Mouse (Mus musculus) liver, adult 2 months (tissue): ENCODE results near the gene Ece1.

Experiments used
- CTCF ChIP-seq: fragments of 200-500 bp; IDR thresholded peaks from 2 replicates; pipeline ENCODE4 v1.5.1; 2011; ENCODE audit warnings: low read depth, low read length, control low read depth
- POLR2A ChIP-seq: fragments of 200-500 bp; IDR thresholded peaks from 2 replicates; pipeline ENCODE4 v1.6.1; 2011; ENCODE audit warnings: low read length, control low read depth; ENCODE audit not compliant: insufficient read depth; ENCODE audit errors: extremely low read depth

DNA sequence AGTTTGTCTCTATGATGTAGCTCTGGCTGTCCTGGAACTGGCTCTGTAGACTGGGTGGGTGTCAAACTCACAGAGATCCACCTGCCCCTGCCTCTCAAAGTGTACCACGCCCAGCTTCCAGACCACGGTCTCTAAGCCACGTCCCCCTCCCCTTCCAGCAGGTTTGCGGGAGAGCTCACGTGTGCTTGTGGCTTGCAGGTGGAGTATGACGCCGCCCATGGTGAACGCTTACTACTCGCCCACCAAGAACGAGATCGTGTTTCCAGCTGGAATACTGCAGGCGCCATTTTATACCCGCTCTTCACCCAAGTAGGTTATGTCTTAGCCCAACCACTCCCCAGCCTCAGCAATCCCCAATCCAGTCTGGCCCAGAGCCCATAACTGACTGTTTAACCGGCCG lies 94.2 kb downstream of the Ece1 start:
- TF ChIP-seq CTCF: no peak
- no peak for TF ChIP-seq POLR2A
